Mouse (Mus musculus) megakaryocyte-erythroid progenitor cell, adult 5-6 weeks (primary cell): ENCODE data around the gene Clcn7. TPM values are rescaled to one million over a fixed set of nuclear protein-coding genes. Genes with fewer than 3 reads are reported as not detected.
"Not testable (repeated sequence)": the region's sequence is repeated elsewhere in the genome, so short reads cannot be mapped to it uniquely, and the experiment has no call there.

Experiments used
- ATAC-seq: replicated peaks from 2 replicates; pipeline ENCODE4 v1.8.0; 2016; ENCODE audit warnings: mild to moderate bottlenecking, inconsistent platforms; ENCODE audit not compliant: severe bottlenecking, poor library complexity, low FRiP score, low TSS enrichment
- total RNA-seq, 2 experiments: library from RNA; stranded (forward) in 1 of 2; stranded (reverse) in 1 of 2; fragments of 200-1000, 215-1000 nt in 1 of 2; fragments of >200 nt in 1 of 2; fragmentation: Nextera tagmentation in 1 of 2; gene quantifications; 2 replicates each; pipeline ENCODE4 v1.2.3; 2014 to 2017

Clcn7 gene
- total RNA-seq, 2 experiments from 2014 or later = 5.9 to 17.6 TPM

- ATAC-seq = no peak
Measured at GRCm38 (mm10) chr17:25123979-25124378, 9.2 kb upstream of the Clcn7 start.

DNA sequence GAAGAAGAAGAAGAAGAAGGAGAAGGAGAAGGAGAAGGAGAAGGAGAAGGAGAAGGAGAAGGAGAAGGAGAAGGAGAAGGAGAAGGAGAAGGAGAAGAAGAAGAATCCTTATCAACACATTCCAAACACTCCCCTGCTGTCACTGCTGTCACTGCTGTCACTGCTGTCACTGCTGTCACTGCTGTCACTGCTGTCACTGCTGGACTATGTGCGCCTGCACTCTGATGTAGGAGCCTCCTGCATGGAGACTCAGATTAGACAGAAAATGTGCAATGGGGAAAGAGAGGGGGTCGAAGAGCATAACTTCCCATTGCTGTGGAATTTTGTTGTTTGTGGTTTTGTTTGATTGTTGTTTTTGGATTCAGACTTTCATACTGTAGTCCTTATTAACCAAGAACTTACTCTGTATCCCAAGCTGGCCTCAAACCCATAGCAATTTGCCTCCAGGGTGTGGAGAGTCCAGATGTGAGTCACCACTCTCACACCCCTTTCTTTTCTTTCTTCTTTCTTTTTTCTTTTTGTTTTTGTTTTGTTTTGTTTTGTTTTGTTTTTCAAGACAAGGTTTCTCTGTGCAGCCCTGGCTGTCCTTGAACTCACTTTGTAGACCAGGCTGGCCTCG lies 7.6 kb upstream of the Clcn7 start:
- not testable (repeated sequence) for ATAC-seq

- peak; percentile 90 for ATAC-seq
Measured at GRCm38 (mm10) chr17:25127079-25127478, 6.1 kb upstream of the Clcn7 start.

GRCm38 (mm10) chr17:25127681-25128080 lies 5.5 kb upstream of the Clcn7 start:
- 0 out of 2 replicates have a peak, but pooled peaks have one; percentile 31 for ATAC-seq

DNA sequence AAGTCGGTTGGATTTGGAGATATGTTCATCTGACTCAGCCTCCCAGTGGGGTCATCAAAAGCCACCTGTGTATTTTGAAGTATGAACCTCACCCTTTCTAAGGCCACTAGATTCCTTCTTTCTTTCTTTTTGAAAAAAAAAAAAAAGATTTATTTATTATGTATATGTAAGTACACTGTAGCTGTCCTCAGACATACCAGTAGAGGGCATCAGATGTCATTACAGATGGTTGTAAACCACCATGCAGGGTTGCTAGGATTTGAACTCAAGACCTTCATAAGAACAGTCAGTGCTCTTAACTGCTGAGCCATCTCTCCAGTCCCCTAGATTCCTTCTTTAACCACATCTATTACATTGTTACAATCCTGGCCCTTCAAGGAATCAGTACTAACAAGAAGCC lies 3.1 kb upstream of the Clcn7 start:
- no peak for ATAC-seq

GRCm38 (mm10) chr17:25135622-25136021 lies 2.4 kb downstream of the Clcn7 start:
- ATAC-seq = no peak

DNA sequence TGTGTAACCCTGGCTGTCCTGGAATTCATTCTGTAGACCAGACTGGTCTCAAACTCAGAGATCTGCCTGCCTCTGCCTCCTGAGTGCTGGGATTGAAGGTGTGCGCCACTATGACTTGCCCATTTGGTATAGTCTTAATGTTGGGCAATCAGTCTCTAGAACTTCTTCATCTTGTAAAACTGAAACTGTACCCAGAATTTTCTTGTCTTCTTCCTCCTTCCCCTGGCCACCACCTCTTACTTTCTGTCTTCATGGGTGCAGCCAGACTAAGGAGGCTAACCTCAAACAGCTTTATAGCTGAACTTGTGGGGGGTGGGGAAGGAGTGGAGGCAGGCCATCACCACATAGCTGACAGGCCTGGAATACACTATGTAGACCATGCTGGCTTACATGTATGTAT lies 5.6 kb downstream of the Clcn7 start:
- no peak for ATAC-seq

DNA sequence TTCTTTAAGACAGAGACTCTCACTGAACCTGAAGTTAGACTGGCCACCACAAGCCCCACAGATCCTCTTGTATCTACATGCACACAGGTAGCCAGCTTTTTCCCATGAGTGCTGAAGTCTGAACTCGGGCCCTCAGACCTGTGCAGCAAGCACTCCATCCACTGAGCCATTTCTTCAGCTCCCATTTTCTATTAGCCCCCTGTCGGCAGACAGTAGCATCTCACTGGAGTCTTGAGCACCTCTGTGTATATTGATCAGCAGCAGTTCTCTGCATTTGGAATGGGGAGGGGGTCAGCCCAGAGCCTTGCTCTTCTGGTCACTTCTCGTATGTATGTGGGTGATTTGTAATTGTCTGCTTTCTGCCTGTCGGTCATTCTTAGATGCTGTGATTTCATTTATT lies 6.8 kb downstream of the Clcn7 start:
- 0 out of 2 replicates have a peak, but pooled peaks have one; percentile 65 for ATAC-seq

DNA sequence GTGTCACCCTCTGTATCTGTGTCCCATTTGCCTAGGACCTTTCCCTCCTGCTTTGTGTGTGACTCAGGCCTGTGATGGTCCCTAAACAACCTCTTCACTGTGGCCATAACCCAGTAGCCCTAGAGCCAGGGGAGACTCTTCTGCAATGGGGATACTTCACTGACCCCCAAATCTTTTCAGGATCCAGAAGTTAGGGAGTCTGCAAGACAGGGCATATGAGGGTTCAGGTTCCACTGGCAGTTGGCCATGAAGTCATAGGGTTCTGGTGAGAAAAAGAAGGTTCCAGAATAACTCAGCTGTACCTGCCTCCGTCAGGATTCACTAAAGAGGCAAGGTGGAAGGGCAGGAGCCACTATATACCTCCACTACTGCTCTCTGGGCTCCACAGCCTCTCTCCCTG lies 29.0 kb downstream of the Clcn7 start, which contains the start of gene Ccdc154:
Gene Ccdc154, plus strand, starts transcription at position 301 of the 400 bp plus-strand sequence.
- no peak for ATAC-seq

- no peak for ATAC-seq
Measured at GRCm38 (mm10) chr17:25163387-25163786, 30.2 kb downstream of the Clcn7 start.

DNA sequence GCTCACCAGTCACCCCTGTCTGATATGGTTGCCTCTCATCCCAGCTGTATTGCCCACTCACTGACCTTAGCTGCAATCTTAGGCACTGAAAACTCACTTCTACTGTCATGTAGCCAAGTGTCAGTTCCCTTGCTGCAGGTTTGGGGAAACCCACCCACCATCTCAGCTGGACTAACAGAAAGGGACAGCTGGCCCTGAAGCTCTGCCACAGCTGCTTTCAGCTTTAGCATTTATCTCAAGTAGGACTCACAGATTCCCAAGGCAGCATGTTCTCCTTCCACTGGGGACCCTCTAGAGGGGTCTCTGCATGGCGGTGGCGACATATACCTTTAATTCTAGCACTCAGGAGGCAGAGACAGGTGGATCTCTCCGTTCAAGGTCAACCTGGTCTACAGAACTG lies 31.6 kb downstream of the Clcn7 start:
- no peak for ATAC-seq

DNA sequence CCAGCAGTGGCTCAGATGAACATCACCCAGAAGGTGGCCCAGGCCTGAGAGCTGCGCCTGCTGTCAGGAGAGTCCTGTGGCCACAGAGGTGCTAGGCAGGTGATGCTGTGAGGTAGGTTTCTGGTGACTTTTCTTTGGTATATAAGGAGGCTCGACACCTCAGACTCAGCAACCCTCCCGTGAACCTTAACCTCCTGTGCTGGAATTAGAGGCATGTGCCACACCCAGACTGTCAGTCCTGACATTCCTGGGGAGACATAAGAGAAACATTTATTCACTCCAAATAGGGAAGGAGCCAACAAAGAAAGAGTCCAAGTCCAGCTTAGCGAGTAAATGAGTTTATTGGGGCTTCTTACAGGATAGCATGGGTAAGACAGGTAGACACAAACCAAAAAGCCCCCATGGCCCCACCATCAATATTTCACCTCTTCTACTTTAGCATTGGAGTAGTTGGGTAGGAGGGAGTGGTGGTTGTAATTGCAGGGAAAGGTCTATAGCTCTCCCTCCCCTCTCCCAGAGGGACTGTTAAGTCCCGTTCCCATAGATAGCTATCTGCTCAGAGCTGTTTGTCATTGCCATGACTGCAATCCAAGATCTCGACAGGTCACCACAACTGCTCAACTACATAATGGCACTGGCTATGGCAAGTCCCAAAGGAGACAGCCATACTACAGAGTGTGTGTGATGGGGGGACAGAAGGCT lies 32.9 kb downstream of the Clcn7 start:
- no peak for ATAC-seq

GRCm38 (mm10) chr17:25169706-25170105 lies 36.5 kb downstream of the Clcn7 start:
- ATAC-seq = no peak

GRCm38 (mm10) chr17:25172558-25172957 lies 39.4 kb downstream of the Clcn7 start:
- no peak for ATAC-seq

DNA sequence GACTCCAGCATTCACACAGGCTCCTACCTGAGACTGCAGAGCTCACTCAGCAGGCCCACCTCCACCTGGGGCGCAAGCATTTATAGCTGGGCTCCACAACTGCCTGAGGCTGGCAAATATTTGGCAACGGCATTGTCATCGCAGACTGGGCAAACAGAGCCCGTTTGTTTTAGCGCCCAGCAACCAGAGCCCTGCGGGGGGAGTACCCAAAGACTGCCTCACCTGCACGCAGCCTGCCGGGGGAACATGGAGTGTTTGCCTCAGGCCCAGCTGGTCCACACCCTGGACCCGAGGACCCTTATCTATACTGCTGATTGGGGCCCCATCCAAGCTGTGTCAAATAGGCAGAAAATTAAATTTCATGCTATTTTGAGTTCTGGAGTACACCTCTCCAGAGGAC lies 42.2 kb downstream of the Clcn7 start, which contains the start of gene Gm38655:
Gene Gm38655, minus strand, starts transcription at position 61 of the 400 bp plus-strand sequence.
- no peak for ATAC-seq

DNA sequence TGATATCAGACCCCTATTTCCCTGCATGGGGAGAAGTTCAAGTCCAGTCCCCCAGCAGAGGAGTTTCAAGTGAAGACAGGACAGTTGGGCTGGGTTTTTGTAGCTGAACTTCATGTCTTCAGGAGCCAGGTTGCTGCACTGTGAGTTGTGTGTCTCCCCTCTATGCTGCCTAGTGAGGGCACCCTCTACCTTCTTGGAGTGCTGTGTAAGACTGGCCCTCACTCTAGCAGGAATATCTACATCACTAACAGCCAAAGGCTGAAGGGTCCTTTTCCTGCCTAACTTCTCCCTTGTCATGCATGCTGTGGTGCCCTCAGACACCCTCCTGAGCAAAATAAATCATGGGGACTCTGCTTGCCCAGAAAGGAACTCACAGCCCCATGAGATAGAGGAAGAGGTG lies 50.0 kb downstream of the Clcn7 start:
- ATAC-seq = no peak

DNA sequence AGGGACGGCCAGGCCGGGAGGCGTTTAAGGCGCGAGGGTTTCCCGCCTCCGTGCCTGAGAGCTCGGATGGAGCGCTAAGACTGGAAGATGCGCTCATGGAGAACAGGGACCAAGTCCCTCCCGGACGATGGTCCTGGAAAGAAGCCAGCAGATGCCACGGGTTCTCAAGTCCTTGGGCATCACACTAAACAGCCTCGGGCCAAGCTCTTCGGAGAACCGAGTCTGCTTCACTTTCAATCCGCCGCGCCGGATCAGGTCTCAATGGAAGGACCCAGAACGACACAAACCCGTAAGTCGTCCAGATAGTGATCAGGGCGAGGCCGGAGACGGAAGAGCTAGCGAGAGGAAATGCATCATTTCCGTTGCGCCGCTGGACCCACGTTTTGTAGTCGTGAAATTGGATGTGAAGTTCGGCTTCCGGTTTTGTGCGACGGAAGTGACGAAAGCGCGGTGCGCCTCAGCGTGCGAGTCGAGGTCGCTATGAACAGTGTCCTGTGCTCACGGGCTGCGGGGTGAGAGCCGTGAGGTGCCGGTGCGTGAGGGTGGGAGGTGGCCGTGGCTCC lies 51.0 kb downstream of the Clcn7 start, which contains the start of gene BC003965:
Gene BC003965, plus strand, starts transcription at position 426 of the 563 bp plus-strand sequence.
- ATAC-seq = peak; percentile 87

- ATAC-seq = peak; percentile 10
Measured at GRCm38 (mm10) chr17:25184961-25185360, 51.8 kb downstream of the Clcn7 start.

GRCm38 (mm10) chr17:25187784-25188149 lies 54.6 kb downstream of the Clcn7 start:
- no peak for ATAC-seq

- ATAC-seq = no peak
Measured at GRCm38 (mm10) chr17:25188150-25189031, 55.2 kb downstream of the Clcn7 start, which contains the start of gene Unkl. TSS of gene Unkl (plus strand) at chr17:25188397.
